Mouse (Mus musculus): ENCODE measurements around the gene Polr3h. TPM values are rescaled to one million over a fixed set of nuclear protein-coding genes. Genes with fewer than 3 reads are reported as not detected.

Gene Polr3h
- total RNA-seq, 4 experiments from 2014 or later: 7.2 to 10.2 (median 8.2) TPM

DNA sequence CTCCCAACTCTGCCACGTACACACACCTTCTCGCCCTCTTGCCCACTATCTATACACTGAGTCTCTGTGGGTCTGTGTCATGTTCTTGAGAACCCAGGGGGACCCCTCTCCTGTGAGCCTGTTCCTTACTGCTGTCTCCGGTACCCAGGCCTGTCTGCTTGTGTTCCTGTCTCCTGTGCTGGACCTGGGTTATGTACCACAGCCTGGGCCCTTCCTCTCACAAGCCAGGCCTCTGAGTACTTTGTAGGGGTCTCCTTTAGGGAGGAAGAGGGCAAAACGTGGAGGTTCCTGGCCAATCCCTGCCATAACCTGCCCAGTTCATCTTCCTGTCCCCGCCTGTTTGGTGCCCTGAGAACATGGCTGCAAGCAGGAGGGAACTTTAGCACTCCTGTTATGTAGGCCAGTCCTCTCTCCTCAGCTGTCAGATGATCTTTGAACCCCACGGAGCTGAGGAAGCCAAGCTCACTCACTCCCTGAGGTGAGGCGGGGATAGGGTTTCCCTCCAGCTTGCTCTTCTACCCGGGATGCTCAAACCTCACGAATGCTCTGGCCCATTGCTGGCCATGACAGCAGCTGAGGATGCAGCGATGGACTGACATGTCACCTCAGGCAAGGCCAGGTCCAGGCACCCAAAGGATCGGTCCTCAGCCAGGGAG is 23.6 kb upstream of the Polr3h start:
- DNase-seq (ENCODE audit: low spot score in 2 of 2): no peak

DNA sequence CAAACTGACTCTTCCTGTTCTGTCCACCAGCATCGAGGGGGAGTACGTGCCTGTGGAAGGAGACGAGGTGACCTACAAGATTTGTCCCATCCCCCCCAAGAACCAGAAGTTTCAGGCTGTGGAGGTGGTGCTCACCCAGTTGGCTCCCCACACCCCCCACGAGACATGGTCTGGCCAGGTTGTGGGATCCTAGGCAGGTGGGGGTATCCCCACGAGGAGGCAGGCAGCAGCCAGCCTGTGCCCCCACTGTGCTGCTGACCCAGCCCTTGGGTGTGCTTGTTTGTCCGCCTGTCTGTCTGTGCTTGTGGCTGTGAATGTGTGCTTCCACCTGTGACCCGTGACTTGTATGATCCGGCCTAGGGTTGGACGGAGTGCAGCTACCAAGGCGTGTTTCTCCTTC is 23.0 kb upstream of the Polr3h start:
- no peak for DNase-seq (ENCODE audit: low spot score in 2 of 2)

GRCm38 (mm10) chr15:81943176-81943749 is 17.2 kb upstream of the Polr3h start:
- no peak for DNase-seq (ENCODE audit: low spot score in 2 of 2)

DNA sequence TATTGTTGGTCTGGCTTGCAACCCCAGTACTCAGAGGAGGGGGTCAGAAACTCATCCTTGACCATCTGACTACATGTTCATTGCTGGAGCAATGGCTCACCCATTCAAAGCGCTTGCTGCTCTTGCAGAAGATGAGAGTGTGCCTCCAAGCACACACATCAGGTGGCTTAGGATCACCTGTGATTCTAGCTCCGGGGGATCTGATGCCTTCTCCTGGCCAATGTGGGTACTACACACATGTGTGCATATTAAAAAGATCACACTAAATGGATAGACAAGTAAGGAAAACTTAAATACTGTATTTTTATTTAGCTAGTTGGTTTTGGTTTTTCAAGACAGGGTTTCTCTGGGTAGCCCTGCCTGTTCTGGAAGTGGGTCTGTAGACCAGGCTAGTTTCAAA is 15.0 kb upstream of the Polr3h start:
- no peak for DNase-seq (ENCODE audit: low spot score in 2 of 2)

DNA sequence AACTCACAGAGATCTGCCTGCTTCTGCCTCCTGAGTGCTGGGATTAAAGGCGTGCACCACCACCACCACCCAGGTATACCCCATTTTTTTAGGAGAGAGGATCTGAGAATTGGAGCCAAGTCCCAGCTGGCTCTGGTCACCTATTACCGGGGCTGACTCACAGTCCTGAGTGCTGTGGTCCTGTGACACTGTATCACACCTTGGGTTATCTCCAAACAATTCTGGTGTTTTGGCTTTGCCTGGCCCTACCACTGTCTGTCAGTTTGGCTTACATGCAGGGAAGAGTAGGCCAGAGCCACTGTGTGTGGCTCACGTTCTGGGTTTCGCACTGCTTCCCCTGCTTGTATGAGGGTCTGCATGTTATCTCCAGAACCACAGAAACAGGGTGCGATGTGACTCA is 14.2 kb upstream of the Polr3h start:
- no peak for DNase-seq (ENCODE audit: low spot score in 2 of 2)

DNA sequence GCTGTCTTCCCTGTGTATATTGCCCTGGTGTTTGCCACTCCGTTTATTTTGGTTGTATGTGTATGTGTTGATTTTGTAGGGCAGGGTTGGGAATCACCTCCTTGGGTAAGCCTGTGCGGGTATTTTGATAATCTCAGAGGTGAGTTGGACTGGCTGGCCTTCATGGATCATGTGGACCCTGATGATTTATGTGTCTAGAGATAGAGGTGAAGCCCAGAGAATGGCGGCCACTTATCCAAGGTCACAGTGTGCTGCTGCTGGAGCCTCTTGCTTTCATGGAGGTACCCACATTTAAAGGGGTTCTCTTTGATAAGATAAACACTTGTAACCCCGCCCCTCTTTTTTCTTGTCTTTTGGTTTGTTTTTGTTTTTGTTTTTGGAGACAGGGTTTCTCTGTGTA is 13.7 kb upstream of the Polr3h start:
- no peak for DNase-seq (ENCODE audit: low spot score in 2 of 2)

GRCm38 (mm10) chr15:81939157-81939715 is 13.2 kb upstream of the Polr3h start:
- DNase-seq (ENCODE audit: low spot score in 2 of 2): no peak

DNA sequence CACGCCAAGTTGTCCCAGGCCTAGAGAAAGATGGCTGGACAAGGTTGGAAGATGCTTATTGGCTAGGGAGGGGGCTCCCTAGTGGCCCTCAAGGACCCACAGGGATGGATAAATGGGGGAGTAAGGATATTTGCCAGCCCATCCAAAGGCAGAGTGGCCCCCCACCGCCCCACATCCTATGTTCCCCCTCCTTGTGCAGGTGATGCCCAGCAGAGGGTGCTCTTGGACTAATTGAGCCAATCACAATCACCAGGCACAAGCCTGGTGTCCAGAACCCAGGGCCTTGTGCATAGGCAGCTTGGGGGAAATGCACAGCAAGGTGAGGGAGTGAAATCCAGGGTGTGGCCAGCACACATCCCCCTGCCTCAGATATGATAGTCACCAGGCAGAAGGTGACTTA is 12.2 kb upstream of the Polr3h start:
- DNase-seq (ENCODE audit: low spot score in 2 of 2): no peak

GRCm38 (mm10) chr15:81937098-81937972 is 11.3 kb upstream of the Polr3h start:
- DNase-seq (ENCODE audit: low spot score in 2 of 2): no peak

DNA sequence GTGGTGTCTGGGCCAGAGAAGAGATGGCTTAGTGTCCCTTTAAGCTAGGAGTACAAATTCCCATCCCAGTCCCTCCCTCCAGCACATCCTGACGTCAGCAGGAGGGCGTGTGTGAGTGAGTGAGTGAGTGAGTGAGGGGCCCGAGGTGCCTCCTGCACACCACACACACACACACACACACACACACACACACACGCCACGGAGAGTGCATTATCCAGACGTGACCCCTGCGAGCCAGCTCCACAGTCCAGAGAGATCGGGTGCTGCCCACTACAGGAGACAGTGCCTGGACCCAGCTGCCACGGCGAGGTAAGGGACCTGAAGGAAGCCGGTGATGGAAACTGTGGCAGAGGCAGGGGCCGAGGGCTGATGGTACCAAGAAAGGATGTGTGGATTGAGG is 10.6 kb upstream of the Polr3h start, which contains the start of gene Csdc2:
Gene Csdc2, plus strand, starts transcription at position 81 of the 400 bp plus-strand sequence.
- DNase-seq (ENCODE audit: low spot score in 2 of 2): no peak

DNA sequence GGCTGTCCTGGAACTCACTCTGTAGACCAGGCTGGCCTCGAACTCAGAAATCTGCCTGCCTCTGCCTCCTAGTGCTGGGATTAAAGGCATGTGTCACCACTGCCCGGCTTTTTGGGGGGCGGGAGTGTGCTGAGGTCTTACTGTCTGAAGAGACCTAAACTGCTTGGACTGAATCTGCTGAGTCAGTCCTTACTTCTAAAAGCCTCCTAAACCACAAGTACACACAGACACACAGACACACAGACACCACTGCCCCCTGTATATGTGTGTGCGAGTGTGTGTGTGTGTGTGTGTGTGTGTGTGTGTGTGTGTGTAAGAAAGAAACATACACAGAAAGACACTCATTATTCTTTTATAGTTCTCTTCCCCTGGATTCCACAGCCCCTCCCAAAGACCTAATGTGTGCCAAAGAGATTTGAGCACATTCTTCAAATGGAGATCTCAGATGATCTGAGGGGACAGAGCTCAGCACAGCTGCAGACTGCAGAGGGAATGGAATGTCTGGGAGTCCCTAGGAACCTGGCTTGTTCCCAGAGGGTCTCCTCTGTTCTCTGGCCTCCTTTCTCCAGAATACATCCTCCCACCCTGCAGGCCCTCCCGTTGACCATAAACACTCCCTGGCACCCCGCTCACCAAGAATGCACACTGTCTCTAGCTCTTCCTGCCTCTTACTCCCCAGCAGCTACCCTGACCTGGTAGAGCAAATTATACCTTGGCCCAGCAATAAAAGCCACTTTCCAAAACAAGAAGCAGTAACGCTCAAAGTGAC is 10.0 kb upstream of the Polr3h start:
- DNase-seq (ENCODE audit: low spot score in 2 of 2): no peak

- no peak for DNase-seq (ENCODE audit: low spot score in 2 of 2)
Observed at GRCm38 (mm10) chr15:81933986-81934385, 7.9 kb upstream of the Polr3h start.

DNA sequence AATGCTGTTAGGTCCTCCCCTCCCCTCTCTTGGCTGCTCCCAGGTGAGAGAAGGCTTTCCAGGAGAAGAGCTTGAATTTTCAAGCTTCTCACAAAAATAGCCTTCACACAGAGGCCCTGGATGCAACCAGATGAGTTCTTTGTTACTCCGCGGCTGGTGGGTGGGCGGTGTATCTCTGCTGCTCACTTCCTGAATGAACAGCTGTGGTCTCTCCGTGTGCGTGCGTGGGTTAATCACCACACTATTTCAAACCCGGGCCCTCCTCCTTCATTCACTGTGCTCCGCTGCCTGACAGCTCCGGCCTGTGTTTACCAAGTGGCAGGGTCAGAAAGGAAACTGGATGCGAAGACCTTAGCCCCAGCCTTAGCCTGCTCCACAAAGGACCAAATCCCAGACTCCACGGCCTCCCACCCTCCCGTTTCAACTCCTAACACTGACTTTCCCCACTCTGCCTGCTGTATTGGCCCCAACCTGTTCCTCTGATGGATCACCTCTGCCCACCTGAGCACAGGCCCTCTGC is 7.0 kb upstream of the Polr3h start:
- no peak for DNase-seq (ENCODE audit: low spot score in 2 of 2)

DNA sequence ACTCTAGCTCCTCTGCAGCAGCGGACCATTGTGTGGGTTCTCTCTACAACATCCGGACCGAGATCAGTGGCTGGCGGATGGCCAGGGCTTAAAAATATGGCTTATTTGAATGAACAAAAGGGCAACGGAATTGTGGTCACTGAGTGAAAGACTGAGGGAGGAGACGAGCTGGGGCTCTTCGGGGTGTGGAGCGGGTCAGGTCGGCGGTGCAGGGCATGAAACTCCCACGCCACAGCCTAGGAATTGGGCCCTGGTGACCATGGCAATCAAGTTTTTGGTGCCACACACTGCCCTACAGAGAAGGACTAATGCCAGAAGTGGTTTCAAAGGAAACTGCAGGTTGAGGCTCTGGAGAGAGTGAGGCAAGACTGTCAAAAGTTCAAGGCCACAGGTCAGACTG is 2.2 kb upstream of the Polr3h start:
- no peak for DNase-seq (ENCODE audit: low spot score in 2 of 2)

- DNase-seq (ENCODE audit: low spot score in 2 of 2): no peak
Observed at GRCm38 (mm10) chr15:81927741-81928140, 1.7 kb upstream of the Polr3h start.

DNA sequence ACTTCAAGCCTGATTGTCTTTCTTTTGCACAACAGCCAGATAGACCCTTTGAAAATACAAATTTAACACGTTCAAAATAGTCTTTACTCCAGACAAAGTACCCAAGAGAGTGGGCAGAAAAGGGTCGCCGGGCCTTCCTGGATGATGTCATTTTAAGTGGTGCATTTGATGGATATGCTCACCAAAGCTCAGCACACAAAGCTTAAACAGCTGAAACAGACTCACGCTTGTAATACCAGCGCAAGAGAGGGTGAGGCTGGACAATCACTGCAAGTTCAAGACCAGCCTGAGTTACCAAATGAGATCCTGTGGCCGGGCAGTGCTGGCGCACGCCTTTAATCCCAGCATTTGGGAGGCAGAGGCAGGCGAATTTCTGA is 394 bp upstream of the Polr3h start:
- no peak for DNase-seq (ENCODE audit: low spot score in 2 of 2)

DNA sequence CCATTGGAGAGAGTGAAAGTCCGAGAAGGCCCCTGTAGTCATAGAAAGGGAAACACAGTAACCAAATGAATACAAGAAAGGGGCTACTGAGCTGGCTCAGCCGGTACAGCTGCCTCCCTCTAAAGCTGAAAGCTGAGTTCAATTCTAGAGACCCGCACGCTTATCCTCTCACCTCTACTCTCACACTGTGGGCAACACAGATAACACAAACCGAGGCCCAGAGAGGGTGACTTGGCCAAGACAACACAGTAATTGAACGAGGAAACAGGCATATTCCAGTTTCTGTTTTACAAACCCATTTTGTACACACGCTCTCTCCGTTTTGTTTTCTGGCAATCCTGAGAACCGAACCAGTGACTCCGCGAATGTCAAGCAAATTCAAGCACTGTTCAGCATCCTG is 1.1 kb downstream of the Polr3h start:
- DNase-seq (ENCODE audit: low spot score in 2 of 2): no peak

DNA sequence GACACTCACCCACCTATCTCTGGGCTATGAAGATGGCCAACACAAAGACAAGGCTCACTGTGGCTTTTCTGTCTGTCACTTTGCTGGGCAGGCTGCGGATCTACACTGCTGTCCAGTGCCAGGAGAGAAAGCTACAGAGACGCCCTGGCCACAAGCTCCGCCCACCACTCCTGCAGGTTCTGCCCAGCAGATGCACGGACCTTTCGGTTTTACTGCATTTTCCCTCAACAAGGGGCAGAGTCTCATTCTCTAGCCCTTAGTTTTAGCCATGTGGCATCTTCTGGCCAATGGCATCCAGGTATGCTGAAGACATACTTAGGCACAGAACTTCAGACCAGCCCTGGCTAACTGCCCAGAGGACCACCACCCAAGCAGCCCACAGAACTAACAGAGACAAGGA is 4.8 kb downstream of the Polr3h start:
- DNase-seq (ENCODE audit: low spot score in 2 of 2): no peak

DNA sequence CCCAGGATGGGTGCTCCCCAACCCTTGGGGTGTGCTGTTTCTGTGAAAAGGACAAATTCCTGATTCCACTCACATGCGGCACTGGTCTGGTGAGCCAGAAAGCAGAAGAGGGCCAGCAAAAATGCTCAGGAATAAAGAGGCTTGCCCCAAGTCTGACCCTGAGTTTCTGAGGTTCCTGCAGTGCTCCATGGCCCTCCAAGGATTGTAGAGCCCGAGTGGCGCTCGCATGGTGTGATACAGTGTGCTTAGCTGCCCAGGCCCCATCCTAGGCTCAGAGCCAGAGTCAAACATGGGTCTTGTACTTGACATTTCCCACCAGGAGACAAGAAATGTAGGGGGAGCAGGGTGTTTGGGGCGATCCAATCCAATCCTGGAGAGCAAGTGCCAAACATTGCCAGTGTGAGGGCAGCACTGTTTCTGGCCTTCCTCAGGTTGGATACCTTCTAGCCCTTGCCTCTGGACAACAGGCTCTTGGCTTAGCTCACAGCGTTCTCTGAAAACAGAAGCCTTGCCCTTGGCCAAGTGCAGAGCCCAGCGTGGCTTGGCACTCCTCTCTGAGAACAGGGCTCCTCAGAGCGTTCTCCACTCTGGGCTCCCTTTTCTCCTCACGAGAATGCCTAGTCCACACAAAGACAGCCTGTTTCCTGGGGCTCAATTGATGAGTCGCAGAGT is 5.4 kb downstream of the Polr3h start:
- DNase-seq (ENCODE audit: low spot score in 2 of 2): no peak

GRCm38 (mm10) chr15:81919062-81919461 is 7.0 kb downstream of the Polr3h start:
- no peak for DNase-seq (ENCODE audit: low spot score in 2 of 2)
